Mouse (Mus musculus) ES-E14 (cell line): ENCODE data around the gene Lims1. TPM values are rescaled to one million over a fixed set of nuclear protein-coding genes. Genes with fewer than 3 reads are reported as not detected.

Source experiments
- DNase-seq: peaks from one replicate; pipeline ENCODE4 v3.0.0-alpha.2; 2013; ENCODE audit warnings: low read depth, low spot score
- H3K27ac ChIP-seq: 2 replicates; pipeline ENCODE4 v1.5.1; 2012; ENCODE audit warnings: low read depth, mild to moderate bottlenecking, low read length, moderate library complexity, mixed read lengths; ENCODE audit not compliant: poor library complexity, insufficient read depth, severe bottlenecking
- H3K36me3 ChIP-seq: 2 replicates; pipeline ENCODE4 v1.6.1; 2012; ENCODE audit warnings: mild to moderate bottlenecking, low read length, moderate library complexity, mixed read lengths; ENCODE audit not compliant: control insufficient read depth, poor library complexity, insufficient read depth, severe bottlenecking
- H3K4me1 ChIP-seq, 2 experiments: fragments of 150-350 bp in 1 of 2; sonication (generic) in 1 of 2; 2 replicates each; pipeline ENCODE4 v1.6.1; 2012; ENCODE audit warnings: low read length in 2 of 2, mild to moderate bottlenecking in 1 of 2, mixed read lengths in 1 of 2; ENCODE audit not compliant: control insufficient read depth in 2 of 2, insufficient read depth in 2 of 2, poor library complexity in 1 of 2
- H3K4me3 ChIP-seq, 2 experiments: fragments of 150-350 bp in 1 of 2; sonication (generic) in 1 of 2; 2 replicates each; pipeline ENCODE4 v1.5.1; 2012; ENCODE audit warnings: low read length in 2 of 2, low read depth in 1 of 2, mild to moderate bottlenecking in 1 of 2, mixed read lengths in 1 of 2; ENCODE audit not compliant: insufficient read depth in 1 of 2, poor library complexity in 1 of 2, severe bottlenecking in 1 of 2
- H3K9ac ChIP-seq: 2 replicates; pipeline ENCODE4 v1.6.1; 2012; ENCODE audit warnings: low read depth, mild to moderate bottlenecking, low read length, mixed read lengths; ENCODE audit not compliant: poor library complexity, insufficient read depth, severe bottlenecking
- H3K9me3 ChIP-seq: fragments of 150-350 bp; sonication (generic); 2 replicates; pipeline ENCODE4 v1.6.1; 2012; ENCODE audit warnings: low read depth, mild to moderate bottlenecking, low read length; ENCODE audit not compliant: control insufficient read depth, insufficient read depth
- CHD2 ChIP-seq: IDR thresholded peaks from 2 replicates; pipeline ENCODE4 v1.6.1; 2014; ENCODE audit warnings: mild to moderate bottlenecking, low read depth, low read length, inconsistent platforms
- HCFC1 ChIP-seq: IDR thresholded peaks from 2 replicates; pipeline ENCODE4 v1.6.1; 2012; ENCODE audit warnings: low read length, inconsistent platforms, borderline replicate concordance; ENCODE audit not compliant: insufficient read depth
- MAFK ChIP-seq: IDR thresholded peaks from 2 replicates; pipeline ENCODE4 v1.6.1; 2014; ENCODE audit warnings: mild to moderate bottlenecking, low read depth, low read length, inconsistent platforms; ENCODE audit not compliant: insufficient read depth
- ZC3H11A ChIP-seq: IDR thresholded peaks from 2 replicates; pipeline ENCODE4 v1.6.1; 2012; ENCODE audit warnings: low read depth, mild to moderate bottlenecking, inconsistent platforms, low read length, borderline replicate concordance
- ZNF384 ChIP-seq: IDR thresholded peaks from 2 replicates; pipeline ENCODE4 v1.6.1; 2012; ENCODE audit warnings: low read depth, low read length, inconsistent platforms
- in situ Hi-C, 2 experiments: fragments of 600-800 bp; cut with MboI; formaldehyde crosslinking; loops; one replicate each; pipeline ENCODE4 v1.15.1; 2025; ENCODE audit warnings: low sequenced_read_pairs in 2 of 2, inconsistent platforms in 1 of 2; ENCODE audit not compliant: unreplicated experiment in 2 of 2
- total RNA-seq: library from RNA; depleted of rRNA; stranded (reverse); fragments of 300-350 nt; gene quantifications from 2 replicates; pipeline ENCODE4 v1.2.3, GENCODE M21; 2012

The Lims1 gene
- total RNA-seq, 1 experiment, result 51.0 TPM

GRCm38 (mm10) chr10:58370143-58370542 lies 46.9 kb downstream of the Lims1 start:
- H3K9ac ChIP-seq, result no peak overlapping the region
- no peak for DNase-seq
- H3K4me3 ChIP-seq, result no peak overlapping the region
- TF ChIP-seq ZC3H11A (no peak), ZNF384 (no peak), CHD2 (no peak), MAFK (no peak), HCFC1 (no peak)
- peaks cover 0 to 3% of the 10 kb centered on the region in 2 experiments; a peak in 2 of 4 replicates for H3K4me1 ChIP-seq
- no peaks in the 10 kb centered on the region for H3K9me3 ChIP-seq
- in situ Hi-C loops, result no loop called here
- H3K27ac ChIP-seq, result no peak overlapping the region
- H3K36me3 ChIP-seq, result no peaks in the 10 kb centered on the region

GRCm38 (mm10) chr10:58370559-58370958 lies 47.3 kb downstream of the Lims1 start:
- no peak for DNase-seq
- H3K4me3 ChIP-seq, result no peak overlapping the region
- no peak overlapping the region for H3K27ac ChIP-seq
- H3K9ac ChIP-seq, result no peak overlapping the region
- no peaks in the 10 kb centered on the region for H3K36me3 ChIP-seq
- H3K9me3 ChIP-seq, result no peaks in the 10 kb centered on the region
- in situ Hi-C loops, result no loop called here
- no peak for TF ChIP-seq MAFK
- no peak for TF ChIP-seq ZNF384
- TF ChIP-seq CHD2, result no peak
- TF ChIP-seq ZC3H11A, result no peak
- no peak for TF ChIP-seq HCFC1
- H3K4me1 ChIP-seq, result peaks cover 0 to 3% of the 10 kb centered on the region in 2 experiments; a peak in 2 of 4 replicates

GRCm38 (mm10) chr10:58371279-58371842 lies 48.1 kb downstream of the Lims1 start:
- H3K4me1 ChIP-seq, result peaks cover 0 to 3% of the 10 kb centered on the region in 2 experiments; a peak in 2 of 4 replicates
- peak overlapping the region; percentile 9; the same call in 1 of the 2 replicates for H3K9ac ChIP-seq
- H3K9me3 ChIP-seq, result no peaks in the 10 kb centered on the region
- H3K4me3 ChIP-seq, result peak overlapping the region; percentile 18 to 21; a peak in 3 of 4 replicates
- no peak for TF ChIP-seq MAFK
- no peak for TF ChIP-seq ZNF384
- TF ChIP-seq HCFC1, result no peak
- no peak for TF ChIP-seq CHD2
- TF ChIP-seq ZC3H11A, result no peak
- H3K27ac ChIP-seq, result no peak overlapping the region
- DNase-seq, result no peak
- H3K36me3 ChIP-seq, result no peaks in the 10 kb centered on the region
- in situ Hi-C loops, result no loop called here

- H3K4me3 ChIP-seq, result no peak overlapping the region
- in situ Hi-C loops, result no loop called here
- H3K27ac ChIP-seq, result no peak overlapping the region
- no peak for TF ChIP-seq ZC3H11A
- no peak for TF ChIP-seq ZNF384
- no peak for TF ChIP-seq HCFC1
- no peak for TF ChIP-seq CHD2
- TF ChIP-seq MAFK, result no peak
- no peak overlapping the region for H3K9ac ChIP-seq
- peaks cover 0 to 3% of the 10 kb centered on the region in 2 experiments; a peak in 2 of 4 replicates for H3K4me1 ChIP-seq
- H3K36me3 ChIP-seq, result no peaks in the 10 kb centered on the region
- H3K9me3 ChIP-seq, result no peaks in the 10 kb centered on the region
- DNase-seq, result no peak
Observed at GRCm38 (mm10) chr10:58372430-58373030, 49.3 kb downstream of the Lims1 start.
